Mouse (Mus musculus) stomach, embryonic 15.5 days (tissue): Measurements from ENCODE around the gene T2. TPM values are rescaled to one million over a fixed set of nuclear protein-coding genes. Genes with fewer than 3 reads are reported as not detected.
"Not testable (repeated sequence)": the region's sequence is repeated elsewhere in the genome, so short reads cannot be mapped to it uniquely, and the experiment has no call there.

ENCODE experiments used
- ATAC-seq: fragments of 200-750 bp; cut with Nextera tagmentation; 2 replicates; pipeline ENCODE4 v1.8.0; 2017; ENCODE audit warnings: low read depth, moderate number of reproducible peaks, moderate TSS enrichment; ENCODE audit not compliant: insufficient read depth, low FRiP score
- H3K27ac ChIP-seq: fragments of 300-500 bp; sonication (generic); 2 replicates; pipeline ENCODE4 v1.5.1; 2015; ENCODE audit warnings: mild to moderate bottlenecking, inconsistent platforms
- H3K27me3 ChIP-seq: fragments of 300-500 bp; sonication (generic); replicated peaks from 2 replicates; pipeline ENCODE4 v1.6.1; 2015; ENCODE audit warnings: inconsistent platforms
- H3K36me3 ChIP-seq: fragments of 300-500 bp; sonication (generic); 2 replicates; pipeline ENCODE4 v1.6.1; 2015; ENCODE audit warnings: inconsistent platforms
- H3K4me1 ChIP-seq: fragments of 300-500 bp; sonication (generic); 2 replicates; pipeline ENCODE4 v1.6.1; 2015; ENCODE audit warnings: inconsistent platforms
- H3K4me2 ChIP-seq: fragments of 300-500 bp; sonication (generic); 2 replicates; pipeline ENCODE4 v1.6.1; 2015; ENCODE audit warnings: mild to moderate bottlenecking, inconsistent platforms
- H3K4me3 ChIP-seq: fragments of 300-500 bp; sonication (generic); replicated peaks from 2 replicates; pipeline ENCODE4 v1.5.1; 2015; ENCODE audit warnings: inconsistent platforms
- H3K9ac ChIP-seq: fragments of 300-500 bp; sonication (generic); 2 replicates; pipeline ENCODE4 v1.6.1; 2015; ENCODE audit warnings: inconsistent platforms
- H3K9me3 ChIP-seq: fragments of 300-500 bp; sonication (generic); 2 replicates; pipeline ENCODE4 v1.6.1; 2016; ENCODE audit warnings: inconsistent platforms
- WGBS: fragments of 180-500 bp; shearing (Covaris S2); methylation state at CpG from one replicate; pipeline ENCODE4 v1.1.7; 2015; 5-methylcytosine and 5-hydroxymethylcytosine counted together
- polyA plus RNA-seq: library from polyadenylated mRNA; unstranded; fragments of >200 nt; fragmentation: Nextera tagmentation; extraction: Ambion mirVana; gene quantifications from 2 replicates; pipeline ENCODE4 v1.2.1, GENCODE M21; 2015

Gene T2
- polyA plus RNA-seq, 1 experiment from 2014 or later = 0.48 TPM

GRCm38 (mm10) chr17:8403932-8404331, 48.1 kb downstream of the T2 start:
- H3K4me2 ChIP-seq, ATAC-seq, H3K27me3 ChIP-seq, H3K9me3 ChIP-seq, H3K9ac ChIP-seq, H3K27ac ChIP-seq, H3K4me1 ChIP-seq, H3K4me3 ChIP-seq, H3K36me3 ChIP-seq: not testable (repeated sequence)
- 49% methylated on average over 8 of the region's 8 CpGs for WGBS

- no peaks in the 10 kb centered on the region for H3K36me3 ChIP-seq
- 49% methylated on average over 6 of the region's 6 CpGs for WGBS
- H3K27ac ChIP-seq = no peak overlapping the region
- no peaks in the 10 kb centered on the region for H3K9me3 ChIP-seq
- no peak for ATAC-seq
- H3K27me3 ChIP-seq = no peaks in the 10 kb centered on the region
- H3K4me2 ChIP-seq = no peak overlapping the region
- H3K9ac ChIP-seq = no peak overlapping the region
- H3K4me1 ChIP-seq = peaks cover 8% of the 10 kb centered on the region
- no peak overlapping the region for H3K4me3 ChIP-seq
These were observed 50.5 kb downstream of the T2 start for GRCm38 (mm10) chr17:8406285-8406684.

GRCm38 (mm10) chr17:8408002-8408401, 52.2 kb downstream of the T2 start:
- 71% methylated on average over 4 of the region's 4 CpGs for WGBS
- not testable (repeated sequence) for ATAC-seq, H3K27me3 ChIP-seq, H3K9me3 ChIP-seq, H3K4me2 ChIP-seq, H3K4me1 ChIP-seq, H3K4me3 ChIP-seq, H3K27ac ChIP-seq, H3K36me3 ChIP-seq, H3K9ac ChIP-seq

GRCm38 (mm10) chr17:8408589-8409295, 53.0 kb downstream of the T2 start:
- no peak overlapping the region for H3K27ac ChIP-seq
- H3K9ac ChIP-seq = no peak overlapping the region
- H3K9me3 ChIP-seq = no peaks in the 10 kb centered on the region
- ATAC-seq = no peak
- 9% methylated on average over 16 of the region's 16 CpGs for WGBS
- H3K36me3 ChIP-seq = no peaks in the 10 kb centered on the region
- H3K4me1 ChIP-seq = peaks cover 8% of the 10 kb centered on the region
- no peak overlapping the region for H3K4me3 ChIP-seq
- no peaks in the 10 kb centered on the region for H3K27me3 ChIP-seq
- 0 out of 2 replicates have a peak overlapping the region, but pooled peaks have one; percentile 2 for H3K4me2 ChIP-seq

GRCm38 (mm10) chr17:8410330-8410729, 54.5 kb downstream of the T2 start:
- Histone ChIP-seq H3K9ac (no peak overlapping the region), H3K4me2 (no peak overlapping the region), H3K27me3 (no peaks in the 10 kb centered on the region), H3K4me3 (no peak overlapping the region), H3K4me1 (peaks cover 9% of the 10 kb centered on the region), H3K36me3 (no peaks in the 10 kb centered on the region), H3K27ac (no peak overlapping the region), H3K9me3 (no peaks in the 10 kb centered on the region)
- WGBS = 70% methylated on average over 2 of the region's 2 CpGs
- peak; percentile 43 for ATAC-seq

- Histone ChIP-seq H3K27ac (no peak overlapping the region), H3K4me1 (peaks cover 13% of the 10 kb centered on the region), H3K4me2 (no peak overlapping the region), H3K4me3 (no peak overlapping the region), H3K27me3 (no peaks in the 10 kb centered on the region), H3K9me3 (no peaks in the 10 kb centered on the region), H3K9ac (no peak overlapping the region), H3K36me3 (no peaks in the 10 kb centered on the region)
- 54% methylated on average over 5 of the region's 5 CpGs for WGBS
- peak; percentile 45; the same call in 1 of the 2 replicates for ATAC-seq
These were observed 57.9 kb downstream of the T2 start for GRCm38 (mm10) chr17:8413656-8414055.

- Histone ChIP-seq H3K4me2 (no peak overlapping the region), H3K4me3 (no peak overlapping the region), H3K36me3 (no peaks in the 10 kb centered on the region), H3K4me1 (peaks cover 7% of the 10 kb centered on the region), H3K9ac (no peak overlapping the region), H3K27me3 (no peaks in the 10 kb centered on the region), H3K27ac (no peak overlapping the region), H3K9me3 (no peaks in the 10 kb centered on the region)
- 16% methylated on average over 8 of the region's 8 CpGs for WGBS
- ATAC-seq = no peak
These were observed 59.7 kb downstream of the T2 start for GRCm38 (mm10) chr17:8415533-8415932.

- Histone ChIP-seq H3K4me3 (no peak overlapping the region), H3K9ac (no peak overlapping the region), H3K4me1 (peaks cover 7% of the 10 kb centered on the region), H3K9me3 (no peaks in the 10 kb centered on the region), H3K27ac (no peak overlapping the region), H3K36me3 (no peaks in the 10 kb centered on the region), H3K4me2 (no peak overlapping the region), H3K27me3 (no peaks in the 10 kb centered on the region)
- ATAC-seq = peak; percentile 56
- WGBS = 56% methylated on average over 8 of the region's 8 CpGs
These were observed 61.1 kb downstream of the T2 start for GRCm38 (mm10) chr17:8416865-8417264.

GRCm38 (mm10) chr17:8420739-8421138, 64.9 kb downstream of the T2 start:
- no peak overlapping the region for H3K9ac ChIP-seq
- ATAC-seq = no peak
- no peaks in the 10 kb centered on the region for H3K27me3 ChIP-seq
- H3K4me2 ChIP-seq = no peak overlapping the region
- H3K9me3 ChIP-seq = no peaks in the 10 kb centered on the region
- peaks cover 2% of the 10 kb centered on the region; the same call in 1 of the 2 replicates for H3K4me1 ChIP-seq
- no peaks in the 10 kb centered on the region for H3K36me3 ChIP-seq
- H3K4me3 ChIP-seq = no peak overlapping the region
- no peak overlapping the region for H3K27ac ChIP-seq
- 60% methylated on average over 1 of the region's 1 CpGs for WGBS

GRCm38 (mm10) chr17:8421517-8421916, 65.7 kb downstream of the T2 start:
- Histone ChIP-seq H3K9me3 (no peaks in the 10 kb centered on the region), H3K27ac (no peak overlapping the region), H3K4me2 (no peak overlapping the region), H3K4me3 (no peak overlapping the region), H3K4me1 (no peaks in the 10 kb centered on the region), H3K36me3 (no peaks in the 10 kb centered on the region), H3K9ac (no peak overlapping the region), H3K27me3 (no peaks in the 10 kb centered on the region)
- ATAC-seq = no peak
- WGBS = 32% methylated on average over 5 of the region's 5 CpGs

- no peak overlapping the region for H3K9ac ChIP-seq
- WGBS = 44% methylated on average over 2 of the region's 2 CpGs
- H3K9me3 ChIP-seq = no peaks in the 10 kb centered on the region
- H3K27me3 ChIP-seq = peaks cover 8% of the 10 kb centered on the region
- H3K36me3 ChIP-seq = no peaks in the 10 kb centered on the region
- ATAC-seq = no peak
- no peak overlapping the region for H3K27ac ChIP-seq
- no peak overlapping the region for H3K4me2 ChIP-seq
- H3K4me1 ChIP-seq = no peaks in the 10 kb centered on the region
- H3K4me3 ChIP-seq = no peak overlapping the region
These were observed 67.5 kb downstream of the T2 start for GRCm38 (mm10) chr17:8423283-8423682.

- Histone ChIP-seq H3K36me3 (no peaks in the 10 kb centered on the region), H3K9me3 (no peaks in the 10 kb centered on the region), H3K4me3 (no peak overlapping the region), H3K4me1 (peaks cover 7% of the 10 kb centered on the region; the same call in 1 of the 2 replicates), H3K27ac (no peak overlapping the region), H3K27me3 (peaks cover 69% of the 10 kb centered on the region), H3K9ac (no peak overlapping the region), H3K4me2 (no peak overlapping the region)
- WGBS = 2% methylated on average over 16 of the region's 16 CpGs
- no peak for ATAC-seq
These were observed 73.6 kb downstream of the T2 start for GRCm38 (mm10) chr17:8429436-8429835.

- no peak overlapping the region for H3K4me3 ChIP-seq
- ATAC-seq = no peak
- H3K9ac ChIP-seq = no peak overlapping the region
- WGBS = 4% methylated on average over 5 of the region's 5 CpGs
- H3K27ac ChIP-seq = no peak overlapping the region
- peaks cover 74% of the 10 kb centered on the region for H3K27me3 ChIP-seq
- no peaks in the 10 kb centered on the region for H3K9me3 ChIP-seq
- H3K4me2 ChIP-seq = no peak overlapping the region
- H3K4me1 ChIP-seq = peaks cover 9% of the 10 kb centered on the region; the same call in 1 of the 2 replicates
- no peaks in the 10 kb centered on the region for H3K36me3 ChIP-seq
These were observed 74.1 kb downstream of the T2 start for GRCm38 (mm10) chr17:8429896-8430295.
